Mouse (Mus musculus): ENCODE results near the gene Ugt3a2. TPM values are rescaled to one million over a fixed set of nuclear protein-coding genes. Genes with fewer than 3 reads are reported as not detected.

The Ugt3a2 gene
- polyA plus RNA-seq (2015; fragmentation: Nextera tagmentation; extraction: Ambion mirVana) = 8.3 and 9.8 TPM in 2 replicates

DNA sequence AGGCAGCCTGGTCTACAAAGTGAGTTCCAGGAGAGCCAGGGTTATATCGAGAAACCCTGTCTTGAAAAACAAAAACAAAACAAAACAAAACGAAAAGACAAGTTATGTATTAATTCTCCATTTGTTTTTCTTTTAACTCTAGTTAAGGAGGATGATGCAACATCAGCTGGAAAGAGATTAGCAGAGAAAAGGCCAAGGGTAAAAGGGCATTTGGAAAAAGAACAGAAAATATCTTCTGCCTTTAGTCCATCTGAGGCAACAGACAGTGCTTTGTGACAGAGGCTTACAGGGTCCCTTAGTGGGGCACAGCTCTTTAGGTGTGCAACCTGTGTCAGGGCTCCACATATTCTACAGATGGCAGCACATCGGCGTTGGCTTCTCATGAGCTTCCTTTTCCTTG, at the start of gene Ugt3a2:
Gene Ugt3a2, plus strand, starts transcription at position 210 of the 400 bp plus-strand sequence.
- H3K4me1 ChIP-seq (ENCODE audit: insufficient read depth) = no peaks in the 10 kb centered on the region
- no peaks in the 10 kb centered on the region for H3K36me3 ChIP-seq (replicated peaks; ENCODE audit: insufficient read depth, low read length)
- H3K27me3 ChIP-seq (ENCODE audit: insufficient read depth, low read length) = no peaks in the 10 kb centered on the region
- WGBS (ENCODE audit: insufficient replicate concordance) = 66% methylated on average over 4 of the region's 4 CpGs
- ATAC-seq (no peak), DNase-seq (no peak)
- TF ChIP-seq CTCF (IDR thresholded peaks at IDR 0.05; ENCODE audit: low read depth) = no peak
- no peak for TF ChIP-seq EP300 (IDR thresholded peaks at IDR 0.05; ENCODE audit: low read depth)
- no peaks in the 10 kb centered on the region for H3K9me3 ChIP-seq (ENCODE audit: low read length)
- H3K4me3 ChIP-seq (ENCODE audit: low read depth, low read length) = no peak within 1 kb of the TSS
- H3K4me2 ChIP-seq (ENCODE audit: low read depth, low read length) = no peak within 1 kb of the TSS
- H3K9ac ChIP-seq (replicated peaks) = no peak within 1 kb of the TSS
- H3K27ac ChIP-seq (ENCODE audit: low read depth) = no peak within 1 kb of the TSS

DNA sequence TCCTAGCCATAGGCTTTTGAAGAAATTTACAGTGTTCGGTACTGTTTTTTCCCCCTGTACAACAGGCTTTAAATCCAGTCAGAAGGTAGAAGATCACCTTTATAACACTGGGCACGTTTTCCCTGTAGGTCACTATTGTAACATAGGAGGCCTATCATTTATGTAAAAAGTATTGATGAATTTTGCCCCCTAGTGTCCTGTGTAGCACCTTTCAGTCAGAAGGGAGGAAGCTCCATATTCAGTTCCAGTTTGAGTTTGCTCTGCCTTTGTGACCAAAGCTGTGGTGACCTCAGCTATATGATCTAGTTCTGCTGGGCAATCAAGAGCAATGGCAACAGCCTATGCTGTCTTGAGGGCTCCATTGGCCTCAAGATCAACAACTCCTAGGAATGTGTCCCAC, 45.7 kb upstream of the Ugt3a2 start:
- TF ChIP-seq EP300 (IDR thresholded peaks at IDR 0.05; ENCODE audit: low read depth) = no peak
- no peak for TF ChIP-seq CTCF (IDR thresholded peaks at IDR 0.05; ENCODE audit: low read depth)
- no peak overlapping the region for H3K9ac ChIP-seq (replicated peaks)
- no peaks in the 10 kb centered on the region for H3K9me3 ChIP-seq (ENCODE audit: low read length)
- ATAC-seq = 0 out of 2 replicates have a peak, but pooled peaks have one; percentile 15
- no peaks in the 10 kb centered on the region for H3K36me3 ChIP-seq (replicated peaks; ENCODE audit: insufficient read depth, low read length)
- no peaks in the 10 kb centered on the region for H3K27me3 ChIP-seq (ENCODE audit: insufficient read depth, low read length)
- no peaks in the 10 kb centered on the region for H3K4me1 ChIP-seq (ENCODE audit: insufficient read depth)
- WGBS (ENCODE audit: insufficient replicate concordance) = 47% methylated on average over 2 of the region's 2 CpGs
- DNase-seq = no peak
- no peak overlapping the region for H3K27ac ChIP-seq (ENCODE audit: low read depth)
- H3K4me3 ChIP-seq (ENCODE audit: low read depth, low read length) = no peak overlapping the region
- no peak overlapping the region for H3K4me2 ChIP-seq (ENCODE audit: low read depth, low read length)

DNA sequence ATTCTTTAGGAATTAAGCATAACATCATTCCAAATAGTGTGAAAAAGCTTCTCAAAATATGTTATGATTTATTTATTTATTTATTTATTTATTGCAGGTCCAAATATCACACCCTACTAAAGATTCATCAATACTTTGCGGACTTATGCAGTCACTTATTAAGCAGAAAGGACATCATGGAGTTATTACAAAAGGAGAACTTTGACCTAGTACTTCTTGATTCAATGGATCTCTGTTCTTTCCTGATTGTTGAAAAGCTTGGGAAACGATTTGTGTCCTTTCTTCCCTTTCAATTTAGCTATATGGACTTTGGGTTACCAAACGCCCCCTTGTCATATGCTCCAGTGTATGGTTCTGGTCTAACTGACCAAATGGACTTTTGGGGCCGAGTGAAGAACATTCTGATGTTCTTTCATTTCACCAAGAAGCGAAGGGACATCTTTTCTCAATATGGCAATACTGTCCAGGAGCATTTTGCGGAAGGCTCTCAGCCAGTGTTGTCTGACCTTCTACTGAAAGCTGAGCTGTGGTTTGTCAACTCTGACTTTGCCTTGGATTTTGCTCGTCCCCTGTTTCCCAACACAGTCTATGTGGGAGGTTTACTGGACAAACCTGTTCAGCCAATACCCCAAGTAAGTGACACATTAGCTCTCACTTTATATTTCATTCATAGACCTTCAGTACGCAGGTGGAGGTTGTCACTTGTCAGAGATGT, 29.2 kb upstream of the Ugt3a2 start:
- no peaks in the 10 kb centered on the region for H3K27me3 ChIP-seq (ENCODE audit: insufficient read depth, low read length)
- WGBS (ENCODE audit: insufficient replicate concordance) = 63% methylated on average over 8 of the region's 8 CpGs
- no peaks in the 10 kb centered on the region for H3K9me3 ChIP-seq (ENCODE audit: low read length)

GRCm38 (mm10) chr15:9334596-9334995, 754 bp upstream of the Ugt3a2 start:
- Histone ChIP-seq H3K27me3 (ENCODE audit: insufficient read depth, low read length) (no peaks in the 10 kb centered on the region), H3K4me2 (ENCODE audit: low read depth, low read length) (no peak overlapping the region), H3K9me3 (ENCODE audit: low read length) (no peaks in the 10 kb centered on the region), H3K4me1 (ENCODE audit: insufficient read depth) (no peaks in the 10 kb centered on the region), H3K27ac (ENCODE audit: low read depth) (no peak overlapping the region), H3K9ac (replicated peaks) (no peak overlapping the region), H3K4me3 (ENCODE audit: low read depth, low read length) (no peak overlapping the region), H3K36me3 (replicated peaks; ENCODE audit: insufficient read depth, low read length) (no peaks in the 10 kb centered on the region)
- DNase-seq (no peak), ATAC-seq (no peak)
- TF ChIP-seq EP300 (IDR thresholded peaks at IDR 0.05; ENCODE audit: low read depth) (no peak), CTCF (IDR thresholded peaks at IDR 0.05; ENCODE audit: low read depth) (no peak)
- WGBS (ENCODE audit: insufficient replicate concordance) = 64% methylated on average over 2 of the region's 2 CpGs

More for the DNA sequence above, 29.2 kb upstream of the Ugt3a2 start:
- ATAC-seq = peak; percentile 73
- TF ChIP-seq CTCF (IDR thresholded peaks at IDR 0.05; ENCODE audit: low read depth) (no peak), EP300 (IDR thresholded peaks at IDR 0.05; ENCODE audit: low read depth) (no peak)
- no peak overlapping the region for H3K4me3 ChIP-seq (ENCODE audit: low read depth, low read length)
- no peaks in the 10 kb centered on the region for H3K36me3 ChIP-seq (replicated peaks; ENCODE audit: insufficient read depth, low read length)
- H3K9ac ChIP-seq (replicated peaks) = no peak overlapping the region
- no peak overlapping the region for H3K4me2 ChIP-seq (ENCODE audit: low read depth, low read length)
- DNase-seq = no peak
- H3K4me1 ChIP-seq (ENCODE audit: insufficient read depth) = no peaks in the 10 kb centered on the region
- H3K27ac ChIP-seq (ENCODE audit: low read depth) = no peak overlapping the region

GRCm38 (mm10) chr15:9336616-9337015, 1.3 kb downstream of the Ugt3a2 start:
- H3K4me3 ChIP-seq (ENCODE audit: low read depth, low read length) = no peak overlapping the region
- DNase-seq (no peak), ATAC-seq (no peak)
- no peak overlapping the region for H3K9ac ChIP-seq (replicated peaks)
- no peaks in the 10 kb centered on the region for H3K9me3 ChIP-seq (ENCODE audit: low read length)
- no peaks in the 10 kb centered on the region for H3K4me1 ChIP-seq (ENCODE audit: insufficient read depth)
- H3K4me2 ChIP-seq (ENCODE audit: low read depth, low read length) = no peak overlapping the region
- H3K27me3 ChIP-seq (ENCODE audit: insufficient read depth, low read length) = no peaks in the 10 kb centered on the region
- H3K36me3 ChIP-seq (replicated peaks; ENCODE audit: insufficient read depth, low read length) = no peaks in the 10 kb centered on the region
- H3K27ac ChIP-seq (ENCODE audit: low read depth) = no peak overlapping the region
- WGBS (ENCODE audit: insufficient replicate concordance) = 73% methylated on average over 3 of the region's 3 CpGs
- no peak for TF ChIP-seq CTCF (IDR thresholded peaks at IDR 0.05; ENCODE audit: low read depth)
- TF ChIP-seq EP300 (IDR thresholded peaks at IDR 0.05; ENCODE audit: low read depth) = no peak

GRCm38 (mm10) chr15:9337021-9337420, 1.7 kb downstream of the Ugt3a2 start:
- no peak for ATAC-seq

More at GRCm38 (mm10) chr15:9337021-9337420, 1.7 kb downstream of the Ugt3a2 start:
- DNase-seq = no peak
- Histone ChIP-seq H3K4me2 (ENCODE audit: low read depth, low read length) (no peak overlapping the region), H3K27me3 (ENCODE audit: insufficient read depth, low read length) (no peaks in the 10 kb centered on the region), H3K4me1 (ENCODE audit: insufficient read depth) (no peaks in the 10 kb centered on the region), H3K27ac (ENCODE audit: low read depth) (no peak overlapping the region), H3K9me3 (ENCODE audit: low read length) (no peaks in the 10 kb centered on the region), H3K9ac (replicated peaks) (no peak overlapping the region), H3K4me3 (ENCODE audit: low read depth, low read length) (no peak overlapping the region), H3K36me3 (replicated peaks; ENCODE audit: insufficient read depth, low read length) (no peaks in the 10 kb centered on the region)
- 73% methylated on average over 3 of the region's 3 CpGs for WGBS (ENCODE audit: insufficient replicate concordance)
- TF ChIP-seq CTCF (IDR thresholded peaks at IDR 0.05; ENCODE audit: low read depth) = no peak

All from liver, postnatal 0 days (tissue).